ENCODE assay signal across 8 mouse cellular contexts in the genomic region with DNA sequence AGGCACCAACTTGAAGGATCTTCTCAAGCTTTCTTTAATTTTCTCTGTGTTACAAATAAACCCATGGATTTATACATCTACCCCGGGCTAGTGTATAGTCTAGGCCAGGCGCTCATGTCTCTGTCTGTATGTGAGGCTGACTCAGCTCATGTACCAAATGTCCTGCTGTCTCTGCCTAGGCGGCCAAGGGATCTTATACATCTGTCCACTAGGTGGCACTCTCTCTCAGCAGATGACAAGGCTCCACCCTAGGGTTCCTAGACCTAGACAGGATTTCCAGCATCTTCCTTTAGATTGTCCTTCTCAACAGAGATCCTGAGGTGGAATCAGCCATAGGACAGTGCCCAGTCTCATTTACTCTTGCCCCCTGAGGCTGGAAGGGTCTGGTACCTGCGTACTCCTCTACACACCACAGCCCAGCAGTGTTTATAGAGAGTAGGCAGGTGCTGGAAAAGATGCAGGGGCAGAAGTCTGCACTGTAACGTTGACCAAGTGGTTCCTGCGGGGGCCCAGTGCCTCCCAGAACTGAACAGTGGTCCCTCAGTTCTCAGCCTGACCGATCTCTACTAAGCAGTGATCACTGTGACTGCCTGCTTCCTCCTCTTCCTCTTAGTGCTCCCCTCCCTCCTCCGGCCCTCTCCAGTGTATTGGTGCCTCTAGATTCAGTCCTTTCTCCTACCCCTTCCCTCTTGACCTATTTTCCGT. TPM values are rescaled to one million over a fixed set of nuclear protein-coding genes. Genes with fewer than 3 reads are reported as not detected.
DNase-seq lines count a peak whose midpoint lies in the region; ATAC-seq and TF ChIP-seq lines count a peak whose summit lies in the region.

No protein-coding gene starts in this region.

- H3K36me3 ChIP-seq in forebrain, embryonic 13.5 days (ENCODE audit: poor library complexity, severe bottlenecking), result peaks cover 27% of the 10 kb centered on the region
- no peaks in the 10 kb centered on the region for H3K36me3 ChIP-seq in liver, embryonic 16.5 days (ENCODE audit: control insufficient read depth, insufficient read depth)
- peaks cover 11% of the 10 kb centered on the region for H3K36me3 ChIP-seq in neural tube, embryonic 14.5 days (ENCODE audit: control insufficient read depth, insufficient read depth, low read length)
- H3K36me3 ChIP-seq in testis, adult 2 months (ENCODE audit: control insufficient read depth, insufficient read depth, low read length), result no peaks in the 10 kb centered on the region

- H3K27me3 ChIP-seq in forebrain, embryonic 13.5 days, result no peaks in the 10 kb centered on the region
- no peaks in the 10 kb centered on the region for H3K27me3 ChIP-seq in liver, embryonic 16.5 days (ENCODE audit: control insufficient read depth, insufficient read depth, low read depth, low read length)
- no peaks in the 10 kb centered on the region for H3K27me3 ChIP-seq in neural tube, embryonic 14.5 days (ENCODE audit: control insufficient read depth, insufficient read depth, low read length)
- no peaks in the 10 kb centered on the region for H3K27me3 ChIP-seq in testis, adult 2 months (ENCODE audit: control insufficient read depth, insufficient read depth, low read length)

- intact Hi-C loops in heart, postnatal 25 days (cut with DNase I), result loop anchor here (1.0 to 5.0 kb wide), 2 partner anchors 62 to 163 kb away; no protein-coding TSS in a partner anchor

- TF ChIP-seq POLR2A in testis, adult 2 months (IDR thresholded peaks at IDR 0.05; ENCODE audit: control insufficient read depth, low read depth, low read length), result no peak

- H3K9me3 ChIP-seq in forebrain, embryonic 13.5 days (replicated peaks), result no peaks in the 10 kb centered on the region
- H3K9me3 ChIP-seq in liver, embryonic 16.5 days (replicated peaks; ENCODE audit: control insufficient read depth, low read length), result no peaks in the 10 kb centered on the region
- no peaks in the 10 kb centered on the region for H3K9me3 ChIP-seq in neural tube, embryonic 14.5 days (ENCODE audit: control insufficient read depth, low read length)

- no peak overlapping the region for H3K9ac ChIP-seq in forebrain, embryonic 13.5 days
- no peak overlapping the region for H3K9ac ChIP-seq in liver, embryonic 16.5 days (ENCODE audit: low read depth, low read length)
- H3K9ac ChIP-seq in neural tube, embryonic 14.5 days (replicated peaks; ENCODE audit: low read depth, low read length), result no peak overlapping the region

- H3K27ac ChIP-seq in forebrain, embryonic 13.5 days, result no peak overlapping the region; the same call in 1 of the 2 replicates
- H3K27ac ChIP-seq in liver, embryonic 16.5 days (ENCODE audit: low read length), result no peak overlapping the region
- H3K27ac ChIP-seq in neural tube, embryonic 14.5 days (ENCODE audit: low read depth, low read length), result no peak overlapping the region
- H3K27ac ChIP-seq in testis, adult 2 months (ENCODE audit: control insufficient read depth, insufficient read depth, low read depth, low read length), result no peak overlapping the region

- 67% methylated on average over 9 of the region's 9 CpGs for WGBS in forebrain, embryonic 13.5 days
- WGBS in large intestine, adult 2 months, result 56% methylated on average over 9 of the region's 9 CpGs
- 40% methylated on average over 9 of the region's 9 CpGs for WGBS in liver, embryonic 16.5 days (ENCODE audit: insufficient replicate concordance)
- 67% methylated on average over 9 of the region's 9 CpGs for WGBS in neural tube, embryonic 14.5 days

- ATAC-seq in forebrain, embryonic 13.5 days, result peak; percentile 88
- peak; percentile 64 for ATAC-seq in liver, embryonic 16.5 days (ENCODE audit: low read depth)
- ATAC-seq in neural tube, embryonic 14.5 days (ENCODE audit: low read depth), result peak; percentile 87

- peak; percentile 78; the same call in 1 of the 2 replicates for TF ChIP-seq CTCF in testis, adult 2 months (IDR thresholded peaks at IDR 0.05; ENCODE audit: control insufficient read depth, insufficient read depth, insufficient replicate concordance, low read depth, low read length)

- H3K4me3 ChIP-seq in forebrain, embryonic 13.5 days, result no peak overlapping the region
- no peak overlapping the region for H3K4me3 ChIP-seq in liver, embryonic 16.5 days (ENCODE audit: low read depth, low read length)
- no peak overlapping the region for H3K4me3 ChIP-seq in neural tube, embryonic 14.5 days (ENCODE audit: low read depth, low read length)
- peak overlapping the region; percentile 68; the same call in 1 of the 2 replicates for H3K4me3 ChIP-seq in testis, adult 2 months (ENCODE audit: control insufficient read depth, low read depth, low read length)

- no peak overlapping the region for H3K4me2 ChIP-seq in forebrain, embryonic 13.5 days
- H3K4me2 ChIP-seq in liver, embryonic 16.5 days (ENCODE audit: low read depth, low read length), result no peak overlapping the region
- no peak overlapping the region for H3K4me2 ChIP-seq in neural tube, embryonic 14.5 days (ENCODE audit: low read depth, low read length)

- peak; percentile 85 for DNase-seq in ES-CJ7 (ENCODE audit: low read depth, low spot score)
- DNase-seq in c-Kit-positive CD71-positive TER-119-negative erythroid progenitor cells, embryonic 14.5 days (ENCODE audit: low read depth), result peak; percentile 70
- peak; percentile 56 for DNase-seq in heart, postnatal 25 days (ENCODE audit: low spot score)
- peak; percentile 76 for DNase-seq in large intestine, adult 2 months (ENCODE audit: low read depth, low spot score)

- 0 out of 2 replicates have a peak, but pooled peaks cover 3% of the 10 kb centered on the region for H3K4me1 ChIP-seq in forebrain, embryonic 13.5 days
- H3K4me1 ChIP-seq in liver, embryonic 16.5 days (ENCODE audit: control insufficient read depth, low read depth, low read length), result no peaks in the 10 kb centered on the region
- H3K4me1 ChIP-seq in neural tube, embryonic 14.5 days (ENCODE audit: control insufficient read depth, insufficient read depth, low read length), result no peaks in the 10 kb centered on the region
- no peaks in the 10 kb centered on the region for H3K4me1 ChIP-seq in testis, adult 2 months (ENCODE audit: control insufficient read depth, insufficient read depth, low read length)

RNA-seq across cellular contexts. Expression of a gene that starts 31.3 kb away (rescaled TPM):
- polyA plus RNA-seq in forebrain, embryonic 13.5 days (2015; fragmentation: Nextera tagmentation; extraction: Ambion mirVana), result 80.2 and 81.2 TPM in 2 replicates
- total RNA-seq in heart, postnatal 25 days (2021), result 10 to 100 TPM; 33.0 to 35.4 TPM
- 22.5 and 27.7 TPM in 2 replicates for polyA plus RNA-seq in large intestine, adult 2 months (2012; rRNA removed)
- polyA plus RNA-seq in liver, embryonic 16.5 days (2015; fragmentation: Nextera tagmentation; extraction: Ambion mirVana), result 7.2 and 8.4 TPM in 2 replicates
- 93.2 and 98.0 TPM in 2 replicates for polyA plus RNA-seq in neural tube, embryonic 14.5 days (2014; fragmentation: Nextera tagmentation; extraction: Ambion mirVana)
- 4.1 and 4.7 TPM in 2 replicates for polyA plus RNA-seq in testis, adult 2 months (2012; rRNA removed)

RNA-seq across cellular contexts. Expression of a gene that starts 36.9 kb away (rescaled TPM):
- 22.7 and 26.0 TPM in 2 replicates for polyA plus RNA-seq in forebrain, embryonic 13.5 days (2015; fragmentation: Nextera tagmentation; extraction: Ambion mirVana)
- total RNA-seq in heart, postnatal 25 days (2021), result 10 to 100 TPM; 80.7 to 84.0 TPM
- 51.5 and 58.3 TPM in 2 replicates for polyA plus RNA-seq in large intestine, adult 2 months (2012; rRNA removed)
- polyA plus RNA-seq in liver, embryonic 16.5 days (2015; fragmentation: Nextera tagmentation; extraction: Ambion mirVana), result 1.1 and 1.4 TPM in 2 replicates
- 107 and 139 TPM in 2 replicates for polyA plus RNA-seq in neural tube, embryonic 14.5 days (2014; fragmentation: Nextera tagmentation; extraction: Ambion mirVana)
- polyA plus RNA-seq in testis, adult 2 months (2012; rRNA removed), result 11.3 and 13.0 TPM in 2 replicates
